Mouse (Mus musculus) midbrain, postnatal 0 days (tissue): ENCODE results near the gene Cers6. TPM values are rescaled to one million over a fixed set of nuclear protein-coding genes. Genes with fewer than 3 reads are reported as not detected.
A peak's percentile ranks its signal among the peaks of the same experiment; 100 is the strongest.

Experiments
- ATAC-seq: fragments of 200-750 bp; cut with Nextera tagmentation; 2 replicates; pipeline ENCODE4 v1.8.0; 2017; ENCODE audit warnings: moderate number of reproducible peaks, mild to moderate bottlenecking, moderate TSS enrichment, moderate library complexity; ENCODE audit not compliant: low FRiP score
- DNase-seq: peaks from one replicate; pipeline ENCODE4 v3.0.0-alpha.2; 2015; ENCODE audit warnings: low spot score
- H3K27ac ChIP-seq: fragments of 300-500 bp; sonication (generic); 2 replicates; pipeline ENCODE4 v1.5.1; 2014; ENCODE audit warnings: low read depth, mild to moderate bottlenecking, low read length, mixed read lengths
- H3K27me3 ChIP-seq: fragments of 300-500 bp; sonication (generic); 2 replicates; pipeline ENCODE4 v1.6.1; 2014; ENCODE audit warnings: low read length, control low read depth, mixed read lengths; ENCODE audit not compliant: insufficient read depth
- H3K36me3 ChIP-seq: fragments of 300-500 bp; sonication (generic); 2 replicates; pipeline ENCODE4 v1.6.1; 2014; ENCODE audit warnings: low read length, control low read depth, mixed read lengths; ENCODE audit not compliant: insufficient read depth
- H3K4me1 ChIP-seq: fragments of 300-500 bp; sonication (generic); 2 replicates; pipeline ENCODE4 v1.6.1; 2014; ENCODE audit warnings: mild to moderate bottlenecking, control low read depth, antibody characterized with exemption, low read length, mixed read lengths; ENCODE audit not compliant: insufficient read depth
- H3K4me2 ChIP-seq: fragments of 300-500 bp; sonication (generic); 2 replicates; pipeline ENCODE4 v1.6.1; 2014; ENCODE audit warnings: low read depth, mild to moderate bottlenecking, low read length, mixed read lengths; ENCODE audit not compliant: poor library complexity, severe bottlenecking
- H3K4me3 ChIP-seq: fragments of 300-500 bp; sonication (generic); 2 replicates; pipeline ENCODE4 v1.5.1; 2014; ENCODE audit warnings: low read depth, mild to moderate bottlenecking, low read length, moderate library complexity
- H3K9ac ChIP-seq: fragments of 300-500 bp; sonication (generic); replicated peaks from 2 replicates; pipeline ENCODE4 v1.6.1; 2014; ENCODE audit warnings: mild to moderate bottlenecking, low read length, moderate library complexity, mixed read lengths; ENCODE audit not compliant: poor library complexity, severe bottlenecking
- H3K9me3 ChIP-seq: fragments of 300-500 bp; sonication (generic); 2 replicates; pipeline ENCODE4 v1.6.1; 2016; ENCODE audit warnings: low read length, control low read depth
- CTCF ChIP-seq: IDR thresholded peaks from 2 replicates; pipeline ENCODE4 v1.5.1; 2016; ENCODE audit warnings: antibody characterized with exemption, mild to moderate bottlenecking
- WGBS: fragments of 180-500 bp; shearing (Covaris S2); extraction: QIAGEN DNeasy Blood & Tissue Kit; methylation state at CpG from one replicate; pipeline ENCODE4 v1.1.7; 2014; 5-methylcytosine and 5-hydroxymethylcytosine counted together
- polyA plus RNA-seq: library from polyadenylated mRNA; unstranded; fragments of >200 nt; fragmentation: Nextera tagmentation; extraction: Ambion mirVana; gene quantifications from 2 replicates; pipeline ENCODE4 v1.2.1, GENCODE M21; 2015
- total RNA-seq: library from RNA; depleted of rRNA; stranded (reverse); fragments of >200 nt; gene quantifications from 2 replicates; pipeline ENCODE4 v1.2.3, GENCODE M21; 2014

The Cers6 gene
- total and polyA plus RNA-seq, 2 experiments from 2014 or later, result 29.8 to 57.1 TPM

DNA sequence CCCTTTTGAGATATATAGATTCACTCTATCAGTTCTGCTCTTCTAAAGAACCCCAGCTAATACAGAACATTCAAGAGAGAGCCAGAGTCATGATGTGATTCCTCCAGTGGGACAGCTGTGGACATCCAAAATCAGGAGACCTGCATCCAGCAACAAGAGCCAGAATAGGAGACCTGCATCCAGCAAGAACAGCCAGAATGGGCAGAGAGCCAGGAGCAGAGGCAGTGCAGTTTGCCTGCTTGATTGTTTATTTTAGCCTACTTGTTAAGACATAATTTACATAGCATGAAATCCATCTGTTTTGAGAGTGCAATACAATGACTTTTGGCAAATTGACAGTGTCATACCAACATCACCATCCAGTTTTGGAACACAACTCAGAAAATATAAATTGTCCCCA lies 133.2 kb downstream of the Cers6 start:
- Histone ChIP-seq H3K4me1 (no peaks in the 10 kb centered on the region), H3K36me3 (no peaks in the 10 kb centered on the region), H3K27ac (no peak overlapping the region), H3K27me3 (no peaks in the 10 kb centered on the region), H3K9ac (no peak overlapping the region), H3K4me3 (no peak overlapping the region), H3K4me2 (no peak overlapping the region), H3K9me3 (no peaks in the 10 kb centered on the region)
- ATAC-seq (no peak), DNase-seq (peak; percentile 38)
- TF ChIP-seq CTCF, result no peak

DNA sequence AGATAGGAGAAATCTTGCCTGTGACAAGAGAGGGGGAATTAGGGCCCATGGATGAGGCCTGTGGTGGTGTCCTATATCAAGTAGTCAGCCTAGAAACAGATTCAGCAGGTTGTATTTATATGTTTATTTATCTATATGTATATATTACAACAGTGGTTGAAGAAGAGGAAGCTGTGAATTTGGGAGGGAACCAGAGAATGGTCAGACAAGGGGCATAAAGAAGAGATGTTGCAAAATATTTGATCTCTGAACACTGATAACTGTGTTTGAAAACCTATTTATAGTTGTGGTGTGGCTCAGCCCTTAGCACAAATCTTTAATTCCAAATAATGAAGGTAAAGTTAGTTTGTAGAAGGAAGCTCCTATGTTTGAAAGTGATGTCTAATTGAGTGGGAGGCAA lies 134.5 kb downstream of the Cers6 start:
- Histone ChIP-seq H3K27ac (no peak overlapping the region), H3K4me3 (no peak overlapping the region), H3K4me1 (no peaks in the 10 kb centered on the region), H3K27me3 (no peaks in the 10 kb centered on the region), H3K9me3 (no peaks in the 10 kb centered on the region), H3K36me3 (no peaks in the 10 kb centered on the region), H3K4me2 (no peak overlapping the region), H3K9ac (no peak overlapping the region)
- DNase-seq (no peak), ATAC-seq (no peak)
- no peak for TF ChIP-seq CTCF

DNA sequence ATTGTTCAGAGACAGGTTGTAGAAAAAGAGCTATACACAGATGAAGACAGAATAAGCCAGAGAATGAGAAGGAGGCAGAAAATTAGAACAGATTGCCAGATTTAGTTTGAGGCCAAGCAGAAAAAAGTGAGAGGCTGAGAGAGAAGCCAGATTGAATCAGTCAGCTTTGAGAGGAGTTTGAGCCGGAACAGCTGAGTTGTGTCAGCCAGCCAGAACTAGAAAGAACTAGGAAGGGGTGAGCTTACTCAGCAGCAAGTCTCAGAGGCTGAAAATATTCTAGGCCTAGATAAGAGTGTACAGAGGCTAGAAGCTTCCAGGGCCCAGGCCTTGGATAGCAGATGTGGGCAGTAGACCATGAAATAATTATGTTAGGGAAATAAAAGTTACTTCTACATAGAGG lies 135.0 kb downstream of the Cers6 start:
- ATAC-seq (no peak), DNase-seq (no peak)
- Histone ChIP-seq H3K9ac (no peak overlapping the region), H3K4me3 (no peak overlapping the region), H3K27me3 (no peaks in the 10 kb centered on the region), H3K36me3 (no peaks in the 10 kb centered on the region), H3K27ac (no peak overlapping the region), H3K9me3 (no peaks in the 10 kb centered on the region), H3K4me1 (no peaks in the 10 kb centered on the region), H3K4me2 (no peak overlapping the region)
- no peak for TF ChIP-seq CTCF
- WGBS, result 88% methylated on average over 1 of the region's 1 CpGs

DNA sequence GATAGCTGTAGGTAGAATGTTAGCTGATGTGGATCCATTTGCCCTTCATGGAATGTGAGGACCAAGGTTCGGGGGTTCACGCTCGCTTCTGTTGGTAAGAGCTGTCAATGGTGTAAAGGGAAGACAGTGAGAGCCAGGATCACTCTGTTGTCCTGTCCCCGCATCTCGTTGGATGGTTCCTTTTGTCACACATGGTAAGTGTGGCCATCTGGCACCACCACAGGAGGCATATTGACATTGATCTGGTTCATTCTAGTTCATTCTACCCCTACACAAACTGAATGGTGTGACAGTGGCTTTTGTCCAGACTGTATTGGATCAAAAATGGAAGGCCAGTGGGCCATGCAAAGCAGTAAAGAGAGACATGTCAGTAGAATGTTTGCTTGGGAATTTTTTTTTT lies 142.8 kb downstream of the Cers6 start:
- H3K9me3 ChIP-seq, result no peaks in the 10 kb centered on the region
- TF ChIP-seq CTCF, result no peak
- H3K27me3 ChIP-seq, result no peaks in the 10 kb centered on the region
- H3K4me1 ChIP-seq, result no peaks in the 10 kb centered on the region
- no peak overlapping the region for H3K9ac ChIP-seq
- H3K27ac ChIP-seq, result no peak overlapping the region
- no peak overlapping the region for H3K4me3 ChIP-seq
- WGBS, result 60% methylated on average over 5 of the region's 5 CpGs
- no peak overlapping the region for H3K4me2 ChIP-seq
- DNase-seq, result peak; percentile 79
- no peaks in the 10 kb centered on the region for H3K36me3 ChIP-seq
- ATAC-seq, result no peak; the same call in 1 of the 2 replicates

DNA sequence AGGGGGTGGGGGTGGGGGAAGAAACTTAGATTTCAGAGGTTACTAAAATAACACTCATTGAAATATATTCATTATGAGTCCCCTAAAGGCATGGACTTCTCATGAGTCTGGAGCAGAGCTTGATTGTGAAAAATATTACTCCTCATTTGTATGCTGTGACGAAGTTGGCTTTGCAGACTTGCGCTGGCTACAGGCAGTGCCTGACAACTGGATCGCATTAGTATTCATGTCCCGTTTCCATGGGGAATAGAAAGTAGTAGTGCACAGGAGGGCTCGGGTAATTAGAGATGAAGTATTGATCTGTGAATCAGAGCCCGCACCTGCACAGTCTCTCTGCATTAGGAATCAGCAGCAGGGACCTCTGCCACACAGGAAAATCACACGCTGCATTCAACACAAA lies 150.2 kb downstream of the Cers6 start:
- peak; percentile 74 for DNase-seq
- 15% methylated on average over 7 of the region's 7 CpGs for WGBS
- Histone ChIP-seq H3K27me3 (no peaks in the 10 kb centered on the region), H3K9ac (no peak overlapping the region), H3K4me3 (no peak overlapping the region), H3K36me3 (no peaks in the 10 kb centered on the region), H3K27ac (peak overlapping the region; percentile 55), H3K9me3 (no peaks in the 10 kb centered on the region), H3K4me1 (peaks cover 10% of the 10 kb centered on the region; the same call in 1 of the 2 replicates), H3K4me2 (peak overlapping the region; percentile 22; the same call in 1 of the 2 replicates)
- ATAC-seq, result peak; percentile 87
- TF ChIP-seq CTCF, result no peak

DNA sequence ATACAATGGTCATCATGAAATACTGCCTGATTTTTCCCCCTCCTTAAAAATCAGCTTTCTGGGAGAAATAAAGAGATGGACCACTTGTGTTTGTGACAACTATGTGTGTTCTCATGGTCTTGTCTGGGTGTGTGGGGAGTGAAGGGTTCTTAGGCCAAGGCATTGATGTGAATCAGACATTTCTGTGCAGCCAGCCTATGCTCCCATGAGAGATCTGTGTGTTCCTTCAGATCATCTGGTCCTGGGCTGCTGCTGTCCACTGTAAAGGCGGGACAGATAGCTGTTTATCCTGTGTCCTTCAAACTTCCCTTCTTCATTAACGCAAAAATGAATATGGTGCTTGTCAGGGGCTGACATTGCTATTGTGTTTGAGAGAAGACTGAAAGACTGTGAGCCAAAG lies 150.6 kb downstream of the Cers6 start:
- WGBS, result 71% methylated on average over 2 of the region's 2 CpGs
- no peaks in the 10 kb centered on the region for H3K27me3 ChIP-seq
- no peak for TF ChIP-seq CTCF
- H3K27ac ChIP-seq, result peak overlapping the region; percentile 55
- H3K9me3 ChIP-seq, result no peaks in the 10 kb centered on the region
- H3K4me2 ChIP-seq, result no peak overlapping the region; the same call in 1 of the 2 replicates
- DNase-seq (no peak), ATAC-seq (no peak; the same call in 1 of the 2 replicates)
- no peaks in the 10 kb centered on the region for H3K36me3 ChIP-seq
- no peak overlapping the region for H3K9ac ChIP-seq
- no peak overlapping the region for H3K4me3 ChIP-seq
- peaks cover 10% of the 10 kb centered on the region; the same call in 1 of the 2 replicates for H3K4me1 ChIP-seq
